In genomic region chr1:86239871-86240270, GRCm38 (mm10) we compare ENCODE assay signal across 9 mouse cellular contexts.
"Had no signal": no experiment of that assay in that cellular context is flagged by ENCODE, and none has a peak within 500 bp of the region (broad histone marks: within the 10 kb centered on the region; RNA-seq: fewer than 3 reads in every experiment).

No protein-coding gene starts in this region.

- ATAC-seq: liver, postnatal 0 days had no signal

- DNase-seq: kidney, postnatal 10 days; left cerebral cortex, postnatal 4 days; liver; liver, embryonic 13.5 days; liver, postnatal 0 days; right cerebral cortex, adult 18-20 months; right cerebral cortex, postnatal 25 days; thymus, postnatal 4 days had no signal

- H3K4me1 ChIP-seq: midbrain, embryonic 12.5 days had no signal

- H3K27me3 ChIP-seq: liver, embryonic 13.5 days; midbrain, embryonic 12.5 days had no signal

- H3K9ac ChIP-seq: liver, embryonic 13.5 days; liver, postnatal 0 days; midbrain, embryonic 12.5 days had no signal

- H3K36me3 ChIP-seq: liver, embryonic 13.5 days had no signal

- H3K4me3 ChIP-seq: liver, embryonic 13.5 days; midbrain, embryonic 12.5 days had no signal

- H3K27ac ChIP-seq: midbrain, embryonic 12.5 days had no signal

- H3K9me3 ChIP-seq: liver, embryonic 13.5 days; midbrain, embryonic 12.5 days had no signal

- H3K4me2 ChIP-seq: liver, embryonic 13.5 days; midbrain, embryonic 12.5 days had no signal
